Mouse (Mus musculus): ENCODE measurements around the gene Acacb. TPM values are rescaled to one million over a fixed set of nuclear protein-coding genes. Genes with fewer than 3 reads are reported as not detected.
A peak's percentile ranks its signal among the peaks of the same experiment; 100 is the strongest.

Gene Acacb
- total and polyA plus RNA-seq, 3 experiments, result 0.43 to 2.6 (median 0.76) TPM

DNA sequence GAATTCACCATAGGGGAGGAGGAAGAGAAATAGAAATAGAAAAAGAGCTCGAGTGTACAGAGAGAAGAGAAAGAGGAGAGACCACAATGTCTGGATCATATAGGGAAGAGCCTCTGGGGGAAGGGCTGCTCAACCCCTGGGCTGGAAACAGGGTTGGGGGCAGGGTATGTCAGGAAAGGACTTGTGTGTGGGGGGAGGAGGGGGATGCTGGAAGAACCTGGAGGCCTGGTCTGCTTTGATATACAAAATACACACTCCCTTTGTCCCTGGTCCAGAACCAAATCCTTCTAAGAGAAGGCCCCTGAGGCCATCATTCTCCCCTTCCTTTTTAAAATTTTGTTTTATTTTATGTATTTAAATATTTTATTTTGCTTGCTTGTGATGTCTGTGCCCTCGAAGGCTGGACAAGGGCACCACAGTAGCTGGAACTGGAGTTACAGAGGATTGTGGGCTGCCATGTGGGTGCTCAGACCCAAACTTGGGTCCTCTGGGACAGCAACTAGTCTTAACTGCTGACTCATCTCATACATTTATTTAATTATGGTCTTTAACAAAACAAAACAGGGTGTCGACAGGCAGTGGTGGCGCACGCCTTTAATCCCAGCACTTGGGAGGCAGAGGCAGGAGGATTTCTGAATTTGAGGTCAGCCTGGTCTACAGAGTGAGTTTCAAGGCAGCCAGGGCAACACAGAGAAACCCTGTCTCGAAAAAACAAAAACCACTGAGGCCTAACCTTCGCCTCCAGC lies 19.7 kb upstream of the Acacb start:
- Histone ChIP-seq H3K27me3 (ENCODE audit: insufficient read depth, low read length) (no peaks in the 10 kb centered on the region), H3K4me3 (ENCODE audit: low read depth, low read length) (no peak overlapping the region; the same call in 1 of the 2 replicates), H3K4me1 (ENCODE audit: insufficient read depth, low read depth, low read length) (peaks cover 50% of the 10 kb centered on the region), H3K9me3 (replicated peaks) (no peaks in the 10 kb centered on the region), H3K36me3 (replicated peaks) (peaks cover 58% of the 10 kb centered on the region)
- DNase-seq (ENCODE audit: low spot score) (no peak), ATAC-seq (ENCODE audit: extremely low read depth, insufficient number of reproducible peaks, low FRiP score, poor library complexity, severe bottlenecking) (no peak)
- no peak for TF ChIP-seq GATA2 (IDR thresholded peaks at IDR 0.05; ENCODE audit: borderline replicate concordance, low read depth, low read length)
- TF ChIP-seq GATA1 (IDR thresholded peaks at IDR 0.05; ENCODE audit: borderline replicate concordance, low read length), result no peak
- no peak for TF ChIP-seq CTCF (IDR thresholded peaks at IDR 0.05; ENCODE audit: low read depth, low read length)
- TF ChIP-seq POLR2AphosphoS5 (IDR thresholded peaks at IDR 0.05; ENCODE audit: insufficient replicate concordance, low read depth, low read length), result no peak
- no peak for TF ChIP-seq TAL1 (conservative IDR thresholded peaks at IDR 0.05; ENCODE audit: low read depth, low read length)

DNA sequence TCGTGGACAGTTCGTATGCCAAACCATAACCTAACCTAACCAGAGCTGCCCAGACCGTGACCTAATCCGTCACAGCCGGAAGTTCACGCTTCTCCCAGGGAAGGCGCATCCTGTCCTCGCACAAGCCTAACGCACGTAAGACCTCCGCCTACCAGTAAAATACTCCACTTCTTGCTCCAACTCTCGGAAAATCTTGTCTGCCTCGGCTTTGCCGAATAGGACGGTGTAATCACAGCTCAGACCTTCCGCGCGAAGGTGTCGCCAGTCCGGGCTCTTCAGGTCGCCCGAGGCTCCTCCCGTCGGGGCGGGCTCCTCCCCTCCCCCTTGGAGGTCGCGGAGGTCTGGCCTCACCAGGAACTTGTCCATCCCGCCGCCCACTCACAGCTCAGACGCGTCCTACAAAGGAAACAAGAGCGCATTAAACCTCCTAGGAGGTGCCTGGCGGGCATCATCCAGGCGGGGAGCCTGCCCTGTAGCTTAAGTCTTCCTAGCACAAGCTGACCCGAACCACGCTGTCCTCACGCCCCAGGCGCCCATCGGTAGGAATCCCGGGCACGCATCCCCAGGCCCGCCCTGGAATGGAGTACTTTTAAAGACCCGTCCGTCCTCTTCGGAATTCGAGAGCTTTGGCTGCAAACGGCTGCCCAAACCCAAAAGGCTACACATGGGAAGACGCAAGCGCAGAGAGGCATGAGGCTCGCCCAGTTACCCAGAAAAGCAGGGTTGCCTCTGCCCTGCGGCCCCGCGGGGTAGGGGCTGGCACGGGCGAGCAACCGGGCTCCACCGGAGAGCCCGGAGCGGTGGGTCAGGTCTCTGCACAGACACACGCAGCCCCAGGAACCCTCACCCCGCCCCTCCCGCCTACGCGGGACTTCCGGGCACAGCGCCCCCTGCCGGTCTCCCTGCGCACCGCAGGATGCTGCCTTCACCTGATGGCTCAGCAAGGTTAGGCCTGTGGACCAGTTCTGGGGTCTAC lies 18.7 kb upstream of the Acacb start, which contains the start of gene Alkbh2:
Alkbh2 (minus strand) TSS at position 845 of the 976 bp plus-strand sequence.
- TF ChIP-seq TAL1 (conservative IDR thresholded peaks at IDR 0.05; ENCODE audit: low read depth, low read length) (no peak), CTCF (IDR thresholded peaks at IDR 0.05; ENCODE audit: low read depth, low read length) (peak; percentile 98)
- H3K9me3 ChIP-seq (replicated peaks), result no peaks in the 10 kb centered on the region
- peaks cover 55% of the 10 kb centered on the region for H3K36me3 ChIP-seq (replicated peaks)
- no peak for ATAC-seq (ENCODE audit: extremely low read depth, insufficient number of reproducible peaks, low FRiP score, poor library complexity, severe bottlenecking)
- H3K4me3 ChIP-seq (ENCODE audit: low read depth, low read length), result peak within 1 kb of the TSS; percentile 77
- no peaks in the 10 kb centered on the region for H3K27me3 ChIP-seq (ENCODE audit: insufficient read depth, low read length)
- peak; percentile 84 for DNase-seq (ENCODE audit: low spot score)
- H3K4me1 ChIP-seq (ENCODE audit: insufficient read depth, low read depth, low read length), result peaks cover 56% of the 10 kb centered on the region

DNA sequence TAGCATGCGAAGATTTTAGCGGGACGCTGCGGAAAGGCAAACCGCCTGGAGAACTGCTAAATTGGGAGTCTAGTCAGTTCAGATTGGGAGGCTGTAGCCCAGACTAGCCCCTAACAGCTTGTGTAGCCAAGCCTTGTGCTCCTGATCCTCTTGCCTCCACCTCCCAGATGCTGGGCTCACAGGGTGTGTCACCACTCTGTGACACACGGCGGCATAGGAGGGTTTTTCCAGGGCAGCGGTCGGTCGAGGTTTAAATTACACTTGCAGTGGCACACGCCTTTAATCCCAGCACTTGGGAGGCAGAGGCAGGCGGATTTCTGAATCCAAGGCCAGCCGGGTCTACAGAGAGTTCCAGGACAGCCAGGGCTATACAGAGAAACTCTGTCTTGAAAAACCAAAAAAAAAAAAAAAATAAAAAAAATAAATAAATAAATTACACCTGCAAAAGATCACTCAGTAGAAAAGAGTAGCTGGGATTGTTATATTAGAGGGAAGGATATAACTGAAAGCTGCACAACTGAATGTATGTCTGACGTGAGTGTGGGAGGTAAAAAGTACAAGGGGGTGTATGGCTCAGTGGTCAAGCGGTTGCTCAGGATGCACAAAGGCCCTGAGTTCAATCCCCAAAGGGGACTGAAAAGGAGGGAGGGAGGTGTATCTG lies 16.7 kb upstream of the Acacb start:
- peaks cover 53% of the 10 kb centered on the region for H3K36me3 ChIP-seq (replicated peaks)
- H3K9me3 ChIP-seq (replicated peaks), result no peaks in the 10 kb centered on the region
- ATAC-seq (ENCODE audit: extremely low read depth, insufficient number of reproducible peaks, low FRiP score, poor library complexity, severe bottlenecking) (no peak), DNase-seq (ENCODE audit: low spot score) (no peak)
- TF ChIP-seq TAL1 (conservative IDR thresholded peaks at IDR 0.05; ENCODE audit: low read depth, low read length) (no peak), GATA1 (IDR thresholded peaks at IDR 0.05; ENCODE audit: borderline replicate concordance, low read length) (no peak), CTCF (IDR thresholded peaks at IDR 0.05; ENCODE audit: low read depth, low read length) (no peak), GATA2 (IDR thresholded peaks at IDR 0.05; ENCODE audit: borderline replicate concordance, low read depth, low read length) (no peak), POLR2AphosphoS5 (IDR thresholded peaks at IDR 0.05; ENCODE audit: insufficient replicate concordance, low read depth, low read length) (no peak)
- H3K27me3 ChIP-seq (ENCODE audit: insufficient read depth, low read length), result no peaks in the 10 kb centered on the region
- peak overlapping the region; percentile 86 for H3K4me3 ChIP-seq (ENCODE audit: low read depth, low read length)
- H3K4me1 ChIP-seq (ENCODE audit: insufficient read depth, low read depth, low read length), result peaks cover 73% of the 10 kb centered on the region

DNA sequence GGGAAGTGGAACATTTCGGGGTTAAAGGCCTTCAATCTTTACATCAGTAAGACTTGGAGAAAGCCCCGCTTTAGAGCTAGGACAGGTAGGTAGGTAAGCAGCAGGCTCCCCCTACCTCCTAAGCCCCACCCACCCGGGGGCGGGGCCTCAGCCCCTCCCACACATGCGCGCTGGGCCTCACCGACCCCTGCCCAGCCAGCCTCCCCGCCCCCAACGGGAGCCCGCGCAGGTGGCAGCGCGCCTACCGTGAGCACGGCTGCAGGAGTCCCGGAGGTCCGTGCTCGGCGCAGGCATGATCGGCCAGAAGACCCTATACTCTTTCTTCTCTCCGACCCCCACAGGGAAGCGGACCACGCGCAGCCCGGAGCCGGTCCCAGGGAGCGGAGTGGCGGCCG lies 16.1 kb upstream of the Acacb start, which contains the start of gene Ung:
Ung (plus strand) TSS at position 176 of the 395 bp plus-strand sequence.
- DNase-seq (ENCODE audit: low spot score) (peak; percentile 51), ATAC-seq (ENCODE audit: extremely low read depth, insufficient number of reproducible peaks, low FRiP score, poor library complexity, severe bottlenecking) (no peak)
- H3K4me3 ChIP-seq (ENCODE audit: low read depth, low read length), result peak within 1 kb of the TSS; percentile 86
- no peaks in the 10 kb centered on the region for H3K27me3 ChIP-seq (ENCODE audit: insufficient read depth, low read length)
- no peaks in the 10 kb centered on the region for H3K9me3 ChIP-seq (replicated peaks)
- H3K4me1 ChIP-seq (ENCODE audit: insufficient read depth, low read depth, low read length), result peaks cover 77% of the 10 kb centered on the region
- TF ChIP-seq POLR2AphosphoS5 (IDR thresholded peaks at IDR 0.05; ENCODE audit: insufficient replicate concordance, low read depth, low read length), result no peak
- TF ChIP-seq GATA1 (IDR thresholded peaks at IDR 0.05; ENCODE audit: borderline replicate concordance, low read length), result no peak
- no peak for TF ChIP-seq GATA2 (IDR thresholded peaks at IDR 0.05; ENCODE audit: borderline replicate concordance, low read depth, low read length)
- no peak for TF ChIP-seq CTCF (IDR thresholded peaks at IDR 0.05; ENCODE audit: low read depth, low read length)
- TF ChIP-seq TAL1 (conservative IDR thresholded peaks at IDR 0.05; ENCODE audit: low read depth, low read length), result no peak
- peaks cover 52% of the 10 kb centered on the region for H3K36me3 ChIP-seq (replicated peaks)

DNA sequence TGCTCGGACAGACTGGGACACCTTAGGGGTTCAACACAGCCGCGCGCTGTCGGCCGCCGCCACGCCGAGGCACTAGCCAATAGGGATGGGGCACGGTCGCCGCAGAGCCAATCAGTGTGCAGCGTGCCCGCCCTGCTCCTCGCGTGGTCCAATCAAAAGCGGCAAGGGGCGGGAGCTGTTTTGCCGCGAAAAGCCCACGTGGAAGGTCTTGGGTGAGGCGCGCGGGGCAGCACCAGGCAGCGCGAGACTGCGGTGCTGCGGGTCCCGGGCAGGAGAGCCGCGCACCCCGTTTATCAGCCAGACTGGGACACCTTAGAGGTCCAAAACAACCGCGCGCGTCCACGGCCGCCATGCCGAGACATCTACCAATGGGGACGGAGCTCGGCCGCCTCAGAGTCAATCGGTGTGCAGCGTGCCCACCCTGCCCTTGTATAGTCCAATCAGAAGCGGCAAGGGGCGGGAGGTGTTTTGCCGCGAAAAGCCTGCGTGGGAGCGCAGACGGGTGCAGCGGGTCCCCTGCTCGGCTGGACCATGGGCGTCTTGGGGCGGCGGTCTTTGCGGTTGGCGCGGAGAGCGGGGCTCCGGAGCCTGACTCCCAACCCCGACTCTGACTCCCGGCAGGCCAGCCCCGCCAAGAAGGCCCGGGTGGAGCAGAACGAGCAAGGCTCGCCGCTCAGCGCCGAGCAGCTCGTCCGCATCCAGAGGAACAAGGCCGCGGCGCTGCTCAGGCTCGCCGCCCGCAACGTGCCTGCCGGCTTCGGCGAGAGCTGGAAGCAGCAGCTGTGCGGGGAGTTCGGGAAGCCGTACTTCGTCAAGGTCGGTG lies 15.4 kb upstream of the Acacb start:
- H3K36me3 ChIP-seq (replicated peaks), result peaks cover 52% of the 10 kb centered on the region
- TF ChIP-seq GATA1 (IDR thresholded peaks at IDR 0.05; ENCODE audit: borderline replicate concordance, low read length) (no peak), GATA2 (IDR thresholded peaks at IDR 0.05; ENCODE audit: borderline replicate concordance, low read depth, low read length) (no peak), POLR2AphosphoS5 (IDR thresholded peaks at IDR 0.05; ENCODE audit: insufficient replicate concordance, low read depth, low read length) (no peak), CTCF (IDR thresholded peaks at IDR 0.05; ENCODE audit: low read depth, low read length) (no peak), TAL1 (conservative IDR thresholded peaks at IDR 0.05; ENCODE audit: low read depth, low read length) (no peak)
- H3K9me3 ChIP-seq (replicated peaks), result no peaks in the 10 kb centered on the region
- peak overlapping the region; percentile 86 for H3K4me3 ChIP-seq (ENCODE audit: low read depth, low read length)
- H3K27me3 ChIP-seq (ENCODE audit: insufficient read depth, low read length), result no peaks in the 10 kb centered on the region
- peak; percentile 75 for ATAC-seq (ENCODE audit: extremely low read depth, insufficient number of reproducible peaks, low FRiP score, poor library complexity, severe bottlenecking)
- H3K4me1 ChIP-seq (ENCODE audit: insufficient read depth, low read depth, low read length), result peaks cover 79% of the 10 kb centered on the region
- DNase-seq (ENCODE audit: low spot score), result peak; percentile 98

Measured in G1E (cell line).